Mouse (Mus musculus) spleen, adult 2 months (tissue): Measurements from ENCODE around the gene Olfr412.

Source experiments
- CTCF ChIP-seq: fragments of 200-500 bp; IDR thresholded peaks from 2 replicates; pipeline ENCODE4 v1.5.1; 2011; ENCODE audit warnings: mild to moderate bottlenecking, inconsistent platforms; ENCODE audit not compliant: insufficient read depth, insufficient read length, insufficient replicate concordance; ENCODE audit errors: extremely low read depth
- POLR2A ChIP-seq: fragments of 200-500 bp; IDR thresholded peaks from 2 replicates; pipeline ENCODE4 v1.6.1; 2011; ENCODE audit warnings: low read depth, low read length, inconsistent platforms

- no peak for TF ChIP-seq CTCF
- TF ChIP-seq POLR2A, result no peak
Measured at GRCm38 (mm10) chr11:74413449-74413972, 51.6 kb downstream of the Olfr412 start.
